Mouse (Mus musculus) liver (tissue): ENCODE data around the gene Fshb.

ENCODE experiments used
- DNase-seq: peaks from one replicate; pipeline ENCODE4 v3.0.0-alpha.2; 2020; ENCODE audit warnings: mixed read lengths

Fshb gene

DNA sequence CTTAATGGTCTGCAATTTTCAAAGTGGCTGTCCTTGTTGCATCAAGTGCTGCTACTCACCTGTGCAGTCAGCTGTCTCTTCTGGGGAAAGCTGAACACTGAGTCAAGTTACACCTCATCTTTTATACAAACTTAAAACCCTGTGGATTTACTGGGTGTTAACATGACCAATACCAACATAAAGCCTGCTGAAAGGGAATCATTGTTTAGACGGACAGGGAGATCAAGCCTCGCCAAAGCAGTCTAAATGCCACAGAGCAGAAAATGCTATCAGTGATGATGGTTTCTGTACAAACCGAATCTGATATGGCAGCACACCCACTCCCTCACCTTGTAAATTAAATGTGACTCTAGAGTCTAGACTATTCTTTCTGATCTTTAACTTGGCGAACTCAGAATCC lies at the start of gene Fshb:
Gene Fshb (minus strand): TSS at position 101 of the 400 bp plus-strand sequence.
- no peak for DNase-seq

- DNase-seq = no peak
These were observed 24.8 kb upstream of the Fshb start for GRCm38 (mm10) chr2:107084256-107084655.

- no peak for DNase-seq
These were observed 23.8 kb upstream of the Fshb start for GRCm38 (mm10) chr2:107083071-107083885.

DNA sequence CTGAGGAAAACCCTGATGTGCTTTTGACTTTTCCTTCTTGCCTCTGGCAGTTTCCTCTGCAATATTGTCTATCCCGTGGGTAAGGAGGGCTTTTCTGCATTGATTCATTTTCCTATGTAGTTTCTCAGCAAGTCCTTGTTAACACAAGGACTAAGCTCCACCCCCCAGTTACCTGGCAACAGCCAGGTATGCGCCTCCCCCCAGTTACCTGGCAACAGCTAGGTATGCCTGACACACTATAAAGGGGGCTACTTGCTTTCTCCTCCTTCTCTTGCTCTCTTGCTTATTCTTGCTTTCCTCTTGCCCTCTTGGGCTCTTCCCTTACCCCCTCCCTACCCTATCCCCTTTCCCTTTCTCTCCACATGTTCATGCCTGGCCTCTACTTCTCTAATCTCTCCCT lies 3.8 kb upstream of the Fshb start:
- no peak for DNase-seq

DNA sequence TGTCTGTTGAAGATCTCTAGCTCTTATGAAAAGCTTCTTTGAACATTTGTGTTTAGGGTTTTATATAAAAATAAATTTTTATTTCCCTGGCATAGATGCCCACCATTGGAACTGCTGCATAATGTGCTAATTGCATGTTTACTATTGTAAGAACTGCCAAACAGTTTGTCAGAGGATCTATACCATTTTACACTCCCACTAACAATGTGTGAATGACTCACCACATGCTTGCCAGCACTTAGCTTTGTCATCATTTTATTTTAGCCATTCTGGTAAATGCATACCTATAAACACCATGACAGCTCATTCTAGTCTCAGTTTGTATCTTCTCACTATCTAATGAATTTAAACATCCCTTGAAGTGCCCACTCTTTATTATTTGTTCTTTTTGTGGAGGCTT lies 13.5 kb downstream of the Fshb start:
- no peak for DNase-seq

DNA sequence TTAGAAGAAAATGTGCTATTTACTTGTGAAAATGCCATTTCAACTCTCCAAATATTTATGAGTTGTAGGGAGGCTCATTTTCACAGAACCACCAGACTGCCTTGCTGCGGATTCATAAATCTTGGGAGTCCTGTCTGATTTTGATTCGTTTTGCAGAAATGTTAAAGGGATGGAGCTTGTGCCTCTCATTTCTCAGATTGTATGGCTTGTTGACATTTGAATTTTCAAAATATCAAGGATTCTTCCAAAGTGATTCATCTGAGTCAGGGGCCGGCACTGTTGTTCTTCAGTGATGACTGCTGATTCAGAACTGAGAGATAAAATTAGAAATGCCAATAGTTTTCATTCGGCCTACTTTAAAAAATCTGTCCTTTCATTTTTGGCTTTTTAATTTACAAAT lies 18.6 kb downstream of the Fshb start:
- no peak for DNase-seq

GRCm38 (mm10) chr2:107035980-107036379 lies 23.5 kb downstream of the Fshb start:
- DNase-seq = no peak

DNA sequence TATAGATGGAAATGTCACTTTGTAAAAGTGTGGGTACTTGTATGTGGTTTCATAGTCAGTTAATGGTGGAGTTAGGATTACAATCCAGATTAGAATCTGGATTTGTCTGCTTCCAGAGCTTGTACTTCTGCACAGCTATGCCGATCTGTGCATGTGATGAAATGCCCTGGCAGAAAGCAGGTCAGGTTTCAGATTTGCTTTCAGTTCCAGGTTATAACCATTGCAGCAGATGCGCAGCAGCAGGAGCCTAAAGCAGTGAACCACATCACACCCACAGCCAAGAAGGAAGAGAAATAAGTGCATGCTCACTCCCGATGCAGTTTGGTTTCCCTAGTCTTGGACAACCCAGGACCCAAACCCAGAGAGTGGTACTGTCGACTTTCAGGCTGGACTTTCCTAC lies 34.8 kb downstream of the Fshb start:
- DNase-seq = no peak

DNA sequence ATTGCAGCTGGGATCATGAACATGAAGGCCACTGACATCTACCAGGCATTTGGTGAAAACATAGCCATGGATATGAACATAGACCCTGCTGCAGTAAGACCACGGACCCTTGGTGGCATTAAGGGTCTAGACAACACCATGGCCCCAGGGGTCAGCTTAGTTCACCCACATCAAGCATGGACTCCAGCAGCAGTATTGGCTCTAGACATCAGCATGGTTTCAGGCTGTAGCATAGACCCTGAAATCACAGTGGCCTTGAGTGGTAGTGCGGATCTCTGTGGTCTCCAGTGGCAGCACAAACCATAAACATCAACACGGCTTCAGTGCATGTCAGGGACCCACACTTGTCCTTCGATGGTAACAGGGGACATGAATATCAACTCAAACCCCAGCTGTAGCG lies 36.7 kb downstream of the Fshb start:
- DNase-seq = no peak

DNA sequence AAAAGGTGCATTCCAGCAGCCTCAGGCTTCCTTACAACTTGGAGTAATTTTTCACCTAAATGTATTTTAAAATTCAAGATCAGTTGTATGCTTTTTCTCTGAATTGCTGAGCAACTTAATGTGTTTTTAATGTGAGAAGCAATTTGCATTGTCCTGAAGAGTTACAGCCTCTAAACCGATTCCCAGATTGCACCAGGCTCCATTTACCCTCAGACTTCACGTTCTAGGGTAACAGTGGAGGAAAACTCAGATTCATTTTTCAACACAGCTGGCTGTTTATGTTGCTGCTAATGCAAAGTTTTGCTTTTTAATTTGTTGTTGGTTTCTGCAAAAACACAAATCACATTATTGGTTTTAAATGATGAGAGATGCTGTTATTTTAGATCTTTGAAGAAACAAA lies 40.1 kb downstream of the Fshb start:
- no peak for DNase-seq

GRCm38 (mm10) chr2:107013161-107013560 lies 46.3 kb downstream of the Fshb start:
- DNase-seq = no peak

DNA sequence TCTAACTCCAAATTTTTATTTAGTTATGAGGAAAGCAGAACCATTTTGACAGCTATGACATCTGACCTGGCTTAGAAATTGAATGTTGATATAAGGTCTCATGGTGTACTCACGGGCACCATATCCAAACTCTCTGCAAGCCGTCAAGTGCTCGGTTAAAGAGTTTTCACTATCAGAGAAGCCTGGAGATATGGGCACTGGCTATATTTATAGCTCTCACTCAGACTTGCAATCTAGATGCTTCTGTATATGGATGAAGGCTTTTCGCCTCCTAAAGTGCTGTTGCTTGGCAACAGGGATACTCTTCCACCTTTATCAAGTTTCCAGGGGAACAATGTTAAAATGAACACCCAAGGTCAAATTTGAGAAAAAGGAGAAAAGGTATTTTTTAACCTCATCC lies 47.1 kb downstream of the Fshb start:
- DNase-seq = no peak

DNA sequence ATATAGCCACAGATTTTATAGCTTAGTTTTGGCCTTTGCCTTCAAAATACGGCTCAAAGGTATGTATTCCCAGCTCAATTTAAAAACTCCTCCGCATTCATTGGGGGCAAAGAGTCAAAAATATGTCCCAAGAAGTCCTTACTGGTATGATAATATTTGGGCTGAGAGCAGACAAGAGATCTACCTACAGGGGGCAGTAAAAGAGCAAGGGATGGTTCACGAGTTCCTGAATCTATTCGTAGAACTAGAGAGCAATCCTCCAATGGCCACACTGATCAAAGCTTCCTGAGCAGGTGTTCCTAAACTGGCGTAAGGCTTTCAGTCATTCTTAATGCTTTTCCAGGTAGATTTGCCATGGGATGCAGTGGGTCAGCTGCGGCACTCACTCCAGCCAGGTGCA lies 49.3 kb downstream of the Fshb start:
- no peak for DNase-seq

DNA sequence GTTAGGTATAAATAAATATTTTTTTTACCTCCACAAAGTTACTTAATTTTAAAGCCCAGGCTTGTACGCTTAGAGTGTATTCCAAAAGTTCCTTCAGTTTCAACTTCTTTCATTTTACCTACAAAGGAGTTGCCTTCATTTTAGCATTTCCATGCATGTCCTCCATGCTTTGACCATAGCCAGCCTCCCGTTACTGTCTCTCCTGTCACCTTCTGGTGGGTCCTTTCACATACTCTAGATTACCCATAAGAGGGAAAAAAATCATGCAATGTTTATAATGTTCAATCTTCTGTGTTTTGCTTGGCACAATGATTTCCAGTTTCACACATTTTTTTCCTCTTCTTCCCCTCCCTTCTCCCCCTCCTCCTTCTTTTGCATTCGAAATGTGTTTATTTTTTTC lies 53.1 kb downstream of the Fshb start:
- DNase-seq = no peak
